Comparison of ENCODE assay signal across 14 mouse cellular contexts in genomic region chr9:100023641-100024040, GRCm38 (mm10).
DNase-seq lines count a peak whose midpoint lies in the region; ATAC-seq and TF ChIP-seq lines count a peak whose summit lies in the region.
"Had no signal": no experiment of that assay in that cellular context is flagged by ENCODE, and none has a peak within 500 bp of the region (broad histone marks: within the 10 kb centered on the region; RNA-seq: fewer than 3 reads in every experiment).

No protein-coding gene starts in this region.

- no peak overlapping the region for H3K27ac ChIP-seq in hindbrain, embryonic 14.5 days
- no peak overlapping the region for H3K27ac ChIP-seq in hindbrain, postnatal 0 days
- H3K27ac ChIP-seq: kidney, embryonic 15.5 days; left cerebral cortex, adult 2 months; midbrain, embryonic 13.5 days had no signal

- DNase-seq in hindbrain, embryonic 14.5 days (ENCODE audit: low spot score): peak; percentile 30
- DNase-seq in hindbrain, postnatal 0 days (ENCODE audit: low spot score): no peak
- DNase-seq in 3T3-L1 (ENCODE audit: low read depth, low spot score) (peak; percentile 45), NIH3T3 (ENCODE audit: low read depth) (peak; percentile 58)
- peak; percentile 54 for DNase-seq in hindlimb bud, embryonic 11.5 days (ENCODE audit: extremely low spot score, low read depth, low spot score)
- DNase-seq in gastrocnemius, postnatal 14 days: no peak
- DNase-seq: adrenal gland, adult 8-10 months; cerebellum, adult 11-12 months; liver, postnatal 0 days; thymus, postnatal 4 days had no signal

- no peaks in the 10 kb centered on the region for H3K4me1 ChIP-seq in hindbrain, embryonic 14.5 days (replicated peaks; ENCODE audit: control insufficient read depth, insufficient read depth, low read length)
- H3K4me1 ChIP-seq in hindbrain, postnatal 0 days (ENCODE audit: insufficient read depth, low read length): no peaks in the 10 kb centered on the region
- H3K4me1 ChIP-seq: kidney, embryonic 15.5 days; midbrain, embryonic 13.5 days had no signal

- no peak overlapping the region for H3K4me2 ChIP-seq in hindbrain, embryonic 14.5 days (replicated peaks)
- no peak overlapping the region for H3K4me2 ChIP-seq in hindbrain, postnatal 0 days (ENCODE audit: low read depth, low read length)
- H3K4me2 ChIP-seq: kidney, embryonic 15.5 days; midbrain, embryonic 13.5 days had no signal

- no peak for TF ChIP-seq CTCF in hindbrain, postnatal 0 days (IDR thresholded peaks at IDR 0.05; ENCODE audit: low read depth)

- H3K27me3 ChIP-seq in hindbrain, embryonic 14.5 days (ENCODE audit: control insufficient read depth, insufficient read depth, low read length): no peaks in the 10 kb centered on the region
- no peaks in the 10 kb centered on the region for H3K27me3 ChIP-seq in hindbrain, postnatal 0 days (ENCODE audit: insufficient read depth, low read length)
- H3K27me3 ChIP-seq: kidney, embryonic 15.5 days; midbrain, embryonic 13.5 days had no signal

- no peak overlapping the region for H3K9ac ChIP-seq in hindbrain, embryonic 14.5 days
- no peak overlapping the region for H3K9ac ChIP-seq in hindbrain, postnatal 0 days (replicated peaks; ENCODE audit: low read length)
- H3K9ac ChIP-seq: kidney, embryonic 15.5 days; liver, postnatal 0 days; midbrain, embryonic 13.5 days had no signal

- intact Hi-C loops in gastrocnemius, postnatal 14 days (cut with DNase I; ENCODE audit: low total_unique reads): no loop called here

- WGBS in hindbrain, embryonic 14.5 days: 71% methylated on average over 5 of the region's 5 CpGs
- WGBS in hindbrain, postnatal 0 days: 67% methylated on average over 5 of the region's 5 CpGs

- ATAC-seq in hindbrain, embryonic 14.5 days (ENCODE audit: low FRiP score): no peak
- ATAC-seq in hindbrain, postnatal 0 days: no peak
- no peak for ATAC-seq in granulocyte monocyte progenitor cell, adult 5-6 weeks (replicated peaks; ENCODE audit: poor library complexity, severe bottlenecking)
- ATAC-seq: liver, postnatal 0 days; midbrain, embryonic 13.5 days had no signal

- no peak overlapping the region for H3K4me3 ChIP-seq in hindbrain, embryonic 14.5 days (replicated peaks; ENCODE audit: low read length)
- no peak overlapping the region for H3K4me3 ChIP-seq in hindbrain, postnatal 0 days (ENCODE audit: low read length)
- H3K4me3 ChIP-seq: kidney, embryonic 15.5 days; left cerebral cortex, adult 2 months; midbrain, embryonic 13.5 days had no signal

- H3K36me3 ChIP-seq in hindbrain, embryonic 14.5 days (replicated peaks; ENCODE audit: control insufficient read depth, insufficient read depth): no peaks in the 10 kb centered on the region
- no peaks in the 10 kb centered on the region for H3K36me3 ChIP-seq in hindbrain, postnatal 0 days (ENCODE audit: insufficient read depth, low read length)
- H3K36me3 ChIP-seq: kidney, embryonic 15.5 days; midbrain, embryonic 13.5 days had no signal

- H3K9me3 ChIP-seq in hindbrain, embryonic 14.5 days (ENCODE audit: control insufficient read depth, low read length): no peaks in the 10 kb centered on the region
- no peaks in the 10 kb centered on the region for H3K9me3 ChIP-seq in hindbrain, postnatal 0 days (ENCODE audit: low read length)
- H3K9me3 ChIP-seq: kidney, embryonic 15.5 days; midbrain, embryonic 13.5 days had no signal

Comparison
In these comparisons a context has a peak if more than half of its experiments do, and no peak if none do; other contexts are left out.
1. DNase-seq: peak in hindbrain, embryonic 14.5 days (single experiment), 3T3-L1 (single experiment), NIH3T3 (single experiment) and hindlimb bud, embryonic 11.5 days (single experiment); none in hindbrain, postnatal 0 days (single experiment) and gastrocnemius, postnatal 14 days (single experiment).